Mouse (Mus musculus) G1E (cell line): ENCODE results near the gene Prr18.

Source experiments
- CTCF ChIP-seq: IDR thresholded peaks from 2 replicates; pipeline ENCODE4 v1.5.1; 2012; ENCODE audit warnings: low read depth, low read length, inconsistent platforms, mixed read lengths
- GATA1 ChIP-seq: IDR thresholded peaks from 2 replicates; pipeline ENCODE4 v1.6.1; 2012; ENCODE audit warnings: borderline replicate concordance, low read length, inconsistent platforms, mixed read lengths
- POLR2AphosphoS5 ChIP-seq: IDR thresholded peaks from 2 replicates; pipeline ENCODE4 v1.6.1; 2012; ENCODE audit warnings: low read depth, low read length, inconsistent platforms; ENCODE audit not compliant: insufficient replicate concordance
- TAL1 ChIP-seq: conservative IDR thresholded peaks from 2 replicates; pipeline ENCODE4 v1.6.1; 2012; ENCODE audit warnings: low read depth, low read length, inconsistent platforms, mixed read lengths

- TF ChIP-seq CTCF (peak; percentile 64), TAL1 (no peak), GATA1 (no peak), POLR2AphosphoS5 (no peak)
Observed at GRCm38 (mm10) chr17:8372286-8373046, 35.2 kb downstream of the Prr18 start.
